Mouse (Mus musculus) thymus, postnatal 36 days (tissue): Measurements from ENCODE around the gene Ndufv3.

Experiments
- DNase-seq, 2 experiments: peaks; one replicate each; pipeline ENCODE4 v3.0.0; 2022; ENCODE audit warnings: mixed read lengths in 2 of 2

Ndufv3 gene

GRCm38 (mm10) chr17:31519946-31520838, at the start of gene Ndufv3, which contains the start of gene Wdr4:
TSS of gene Ndufv3 (plus strand) at chr17:31520115.
TSS of gene Wdr4 (minus strand) at chr17:31519980.
- peak; percentile 99 to 100 for DNase-seq

GRCm38 (mm10) chr17:31470766-31471418, 49.0 kb upstream of the Ndufv3 start:
- DNase-seq = no peak

- DNase-seq = no peak
Measured at GRCm38 (mm10) chr17:31474388-31474787, 45.5 kb upstream of the Ndufv3 start.

- no peak for DNase-seq
Measured at GRCm38 (mm10) chr17:31478606-31479005, 41.3 kb upstream of the Ndufv3 start.

- no peak for DNase-seq
Measured at GRCm38 (mm10) chr17:31479108-31479844, 40.6 kb upstream of the Ndufv3 start.

- no peak for DNase-seq
Measured at GRCm38 (mm10) chr17:31486616-31487198, 33.2 kb upstream of the Ndufv3 start.

GRCm38 (mm10) chr17:31487433-31488060, 32.4 kb upstream of the Ndufv3 start:
- no peak for DNase-seq

- DNase-seq = no peak
Measured at GRCm38 (mm10) chr17:31491355-31491754, 28.6 kb upstream of the Ndufv3 start.

GRCm38 (mm10) chr17:31492416-31492815, 27.5 kb upstream of the Ndufv3 start:
- peak; percentile 60 to 65 for DNase-seq

GRCm38 (mm10) chr17:31494989-31495388, 24.9 kb upstream of the Ndufv3 start:
- no peak for DNase-seq

GRCm38 (mm10) chr17:31497726-31498125, 22.2 kb upstream of the Ndufv3 start:
- no peak for DNase-seq

GRCm38 (mm10) chr17:31499725-31500124, 20.2 kb upstream of the Ndufv3 start:
- DNase-seq = no peak

- DNase-seq = no peak
Measured at GRCm38 (mm10) chr17:31500416-31500815, 19.5 kb upstream of the Ndufv3 start.

- DNase-seq = no peak
Measured at GRCm38 (mm10) chr17:31500908-31501307, 19.0 kb upstream of the Ndufv3 start.

- DNase-seq = no peak
Measured at GRCm38 (mm10) chr17:31502261-31502927, 17.5 kb upstream of the Ndufv3 start.

- DNase-seq = no peak
Measured at GRCm38 (mm10) chr17:31503337-31503736, 16.6 kb upstream of the Ndufv3 start.

- DNase-seq = no peak
Measured at GRCm38 (mm10) chr17:31503936-31504335, 16.0 kb upstream of the Ndufv3 start.

- DNase-seq = no peak
Measured at GRCm38 (mm10) chr17:31505013-31505412, 14.9 kb upstream of the Ndufv3 start.

- DNase-seq = no peak
Measured at GRCm38 (mm10) chr17:31506282-31506681, 13.6 kb upstream of the Ndufv3 start.

- no peak for DNase-seq
Measured at GRCm38 (mm10) chr17:31510944-31511343, 9.0 kb upstream of the Ndufv3 start.

- DNase-seq = peak; percentile 84 to 88
Measured at GRCm38 (mm10) chr17:31511792-31512495, 8.0 kb upstream of the Ndufv3 start.
